Mouse (Mus musculus): ENCODE measurements around the gene Gm28308.

- TF ChIP-seq CTCF (IDR thresholded peaks at IDR 0.05): no peak
- TF ChIP-seq EP300 (IDR thresholded peaks at IDR 0.05): no peak
Observed at GRCm38 (mm10) chr6:52215070-52215469, 1.9 kb upstream of the Gm28308 start.

Measured in lung, postnatal 0 days (tissue).